Mouse (Mus musculus) olfactory bulb, adult 2 months (tissue): ENCODE results near the gene Tbc1d19.

Source experiments
- CTCF ChIP-seq: fragments of 200-500 bp; IDR thresholded peaks from 2 replicates; pipeline ENCODE4 v1.5.1; 2012; ENCODE audit warnings: low read depth, mild to moderate bottlenecking, low read length, moderate library complexity; ENCODE audit not compliant: insufficient read depth
- POLR2A ChIP-seq: fragments of 200-500 bp; IDR thresholded peaks from 2 replicates; pipeline ENCODE4 v1.6.1; 2012; ENCODE audit warnings: mild to moderate bottlenecking, low read depth, low read length, moderate library complexity; ENCODE audit not compliant: insufficient read depth

DNA sequence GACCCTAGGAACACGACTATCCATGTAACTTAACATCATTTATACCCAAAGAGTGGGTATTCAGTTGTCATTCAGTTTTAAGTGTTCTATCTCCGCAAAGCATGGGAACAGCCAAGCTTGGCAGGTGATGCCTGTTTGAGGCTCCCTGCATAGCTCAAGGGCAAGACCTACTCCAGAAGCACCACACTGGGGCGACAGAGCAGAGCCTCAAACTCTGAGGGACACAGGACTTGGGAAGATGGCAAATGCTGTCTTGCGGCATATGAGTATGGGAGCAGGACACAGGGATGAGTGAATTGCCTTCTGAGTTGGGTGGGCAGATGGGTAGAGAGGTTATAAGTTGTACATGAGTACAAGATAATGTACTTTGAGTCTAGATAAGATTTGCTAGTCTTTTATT, 119.1 kb downstream of the Tbc1d19 start:
- TF ChIP-seq POLR2A (no peak), CTCF (no peak)
